Mouse (Mus musculus) neutrophil, adult 59 days (primary cell): ENCODE results near the gene Arglu1. TPM values are rescaled to one million over a fixed set of nuclear protein-coding genes. Genes with fewer than 3 reads are reported as not detected.

ENCODE experiments used
- total RNA-seq, 2 experiments: library from RNA; stranded (reverse); gene quantifications; 1 replicate in 1 of 2; 2 replicates in 1 of 2; pipeline ENCODE4 v1.2.4; 2023

Arglu1 gene
- 10 to 100 TPM; 61.9 to 65.8 TPM for total RNA-seq

GRCm38 (mm10) chr8:8690146-8691092 is at the start of gene Arglu1:
Arglu1 (minus strand) TSS chr8:8690521.

GRCm38 (mm10) chr8:8661103-8661758 is 29.1 kb downstream of the Arglu1 start, which contains the start of gene Efnb2:
Efnb2 (minus strand) TSS chr8:8661242.

Other genes with a start within 250 kb of the Arglu1 start
- gene Efnb2, start 29.3 kb downstream of the Arglu1 start, total RNA-seq: 1 to 10 TPM; 6.5 to 9.2 TPM